Mouse (Mus musculus): ENCODE data around the gene Klhl41. TPM values are rescaled to one million over a fixed set of nuclear protein-coding genes. Genes with fewer than 3 reads are reported as not detected.
"Not testable (repeated sequence)": the region's sequence is repeated elsewhere in the genome, so short reads cannot be mapped to it uniquely, and the experiment has no call there.

Gene Klhl41
- polyA plus RNA-seq, 1 experiment from 2014 or later, result 0.39 TPM

GRCm38 (mm10) chr2:69676713-69677112, 6.8 kb downstream of the Klhl41 start:
- 60% methylated on average over 2 of the region's 2 CpGs for WGBS
- Histone ChIP-seq H3K36me3 (ENCODE audit: control insufficient read depth, insufficient read depth, low read length) (no peaks in the 10 kb centered on the region), H3K4me2 (ENCODE audit: low read depth, low read length) (no peak overlapping the region), H3K4me3 (ENCODE audit: low read depth, low read length) (no peak overlapping the region), H3K4me1 (ENCODE audit: control insufficient read depth, insufficient read depth, low read length) (no peaks in the 10 kb centered on the region), H3K27ac (ENCODE audit: low read depth, low read length) (no peak overlapping the region), H3K9me3 (ENCODE audit: control insufficient read depth, low read length) (no peaks in the 10 kb centered on the region), H3K9ac (replicated peaks; ENCODE audit: low read depth, low read length) (no peak overlapping the region), H3K27me3 (ENCODE audit: control insufficient read depth, insufficient read depth, low read length) (no peaks in the 10 kb centered on the region)
- no peak for ATAC-seq (ENCODE audit: low read depth)

GRCm38 (mm10) chr2:69677215-69677614, 7.3 kb downstream of the Klhl41 start:
- not testable (repeated sequence) for H3K4me3 ChIP-seq (ENCODE audit: low read depth, low read length); H3K27ac ChIP-seq (ENCODE audit: low read depth, low read length); H3K27me3 ChIP-seq (ENCODE audit: control insufficient read depth, insufficient read depth, low read length); ATAC-seq (ENCODE audit: low read depth); H3K9ac ChIP-seq (replicated peaks; ENCODE audit: low read depth, low read length); H3K9me3 ChIP-seq (ENCODE audit: control insufficient read depth, low read length); H3K4me2 ChIP-seq (ENCODE audit: low read depth, low read length); H3K36me3 ChIP-seq (ENCODE audit: control insufficient read depth, insufficient read depth, low read length); H3K4me1 ChIP-seq (ENCODE audit: control insufficient read depth, insufficient read depth, low read length)
- WGBS, result 85% methylated on average over 2 of the region's 2 CpGs

GRCm38 (mm10) chr2:69679990-69680389, 10.1 kb downstream of the Klhl41 start:
- H3K9ac ChIP-seq (replicated peaks; ENCODE audit: low read depth, low read length), result no peak overlapping the region
- H3K4me1 ChIP-seq (ENCODE audit: control insufficient read depth, insufficient read depth, low read length), result peaks cover 7% of the 10 kb centered on the region; the same call in 1 of the 2 replicates
- H3K9me3 ChIP-seq (ENCODE audit: control insufficient read depth, low read length), result no peaks in the 10 kb centered on the region
- no peak overlapping the region for H3K4me2 ChIP-seq (ENCODE audit: low read depth, low read length)
- 66% methylated on average over 6 of the region's 6 CpGs for WGBS
- no peak for ATAC-seq (ENCODE audit: low read depth)
- H3K27me3 ChIP-seq (ENCODE audit: control insufficient read depth, insufficient read depth, low read length), result no peaks in the 10 kb centered on the region
- H3K27ac ChIP-seq (ENCODE audit: low read depth, low read length), result no peak overlapping the region
- H3K36me3 ChIP-seq (ENCODE audit: control insufficient read depth, insufficient read depth, low read length), result no peaks in the 10 kb centered on the region
- H3K4me3 ChIP-seq (ENCODE audit: low read depth, low read length), result no peak overlapping the region

GRCm38 (mm10) chr2:69681931-69682330, 12.0 kb downstream of the Klhl41 start:
- Histone ChIP-seq H3K9me3 (ENCODE audit: control insufficient read depth, low read length) (no peaks in the 10 kb centered on the region), H3K4me2 (ENCODE audit: low read depth, low read length) (no peak overlapping the region), H3K27ac (ENCODE audit: low read depth, low read length) (no peak overlapping the region), H3K4me1 (ENCODE audit: control insufficient read depth, insufficient read depth, low read length) (peaks cover 7% of the 10 kb centered on the region; the same call in 1 of the 2 replicates), H3K4me3 (ENCODE audit: low read depth, low read length) (no peak overlapping the region), H3K27me3 (ENCODE audit: control insufficient read depth, insufficient read depth, low read length) (no peaks in the 10 kb centered on the region), H3K36me3 (ENCODE audit: control insufficient read depth, insufficient read depth, low read length) (peaks cover 3% of the 10 kb centered on the region; the same call in 1 of the 2 replicates), H3K9ac (replicated peaks; ENCODE audit: low read depth, low read length) (no peak overlapping the region)
- no peak for ATAC-seq (ENCODE audit: low read depth)
- WGBS, result 92% methylated on average over 4 of the region's 4 CpGs

GRCm38 (mm10) chr2:69683036-69683805, 13.3 kb downstream of the Klhl41 start:
- peak; percentile 61; the same call in 1 of the 2 replicates for ATAC-seq (ENCODE audit: low read depth)
- no peak overlapping the region for H3K4me3 ChIP-seq (ENCODE audit: low read depth, low read length)
- H3K27me3 ChIP-seq (ENCODE audit: control insufficient read depth, insufficient read depth, low read length), result no peaks in the 10 kb centered on the region
- no peak overlapping the region for H3K27ac ChIP-seq (ENCODE audit: low read depth, low read length)
- no peaks in the 10 kb centered on the region for H3K9me3 ChIP-seq (ENCODE audit: control insufficient read depth, low read length)
- WGBS, result 19% methylated on average over 13 of the region's 13 CpGs
- H3K4me1 ChIP-seq (ENCODE audit: control insufficient read depth, insufficient read depth, low read length), result peaks cover 7% of the 10 kb centered on the region; the same call in 1 of the 2 replicates
- no peak overlapping the region for H3K9ac ChIP-seq (replicated peaks; ENCODE audit: low read depth, low read length)
- peaks cover 6% of the 10 kb centered on the region; the same call in 1 of the 2 replicates for H3K36me3 ChIP-seq (ENCODE audit: control insufficient read depth, insufficient read depth, low read length)
- peak overlapping the region; percentile 30 for H3K4me2 ChIP-seq (ENCODE audit: low read depth, low read length)

GRCm38 (mm10) chr2:69684488-69684887, 14.6 kb downstream of the Klhl41 start:
- 88% methylated on average over 3 of the region's 3 CpGs for WGBS
- H3K9ac ChIP-seq (replicated peaks; ENCODE audit: low read depth, low read length), result no peak overlapping the region
- H3K27me3 ChIP-seq (ENCODE audit: control insufficient read depth, insufficient read depth, low read length), result no peaks in the 10 kb centered on the region
- peaks cover 6% of the 10 kb centered on the region; the same call in 1 of the 2 replicates for H3K36me3 ChIP-seq (ENCODE audit: control insufficient read depth, insufficient read depth, low read length)
- peaks cover 7% of the 10 kb centered on the region; the same call in 1 of the 2 replicates for H3K4me1 ChIP-seq (ENCODE audit: control insufficient read depth, insufficient read depth, low read length)
- no peak overlapping the region for H3K27ac ChIP-seq (ENCODE audit: low read depth, low read length)
- H3K4me2 ChIP-seq (ENCODE audit: low read depth, low read length), result no peak overlapping the region
- H3K9me3 ChIP-seq (ENCODE audit: control insufficient read depth, low read length), result no peaks in the 10 kb centered on the region
- no peak overlapping the region for H3K4me3 ChIP-seq (ENCODE audit: low read depth, low read length)
- ATAC-seq (ENCODE audit: low read depth), result no peak

GRCm38 (mm10) chr2:69690214-69690613, 20.3 kb downstream of the Klhl41 start:
- peaks cover 33% of the 10 kb centered on the region for H3K36me3 ChIP-seq (ENCODE audit: control insufficient read depth, insufficient read depth, low read length)
- no peak overlapping the region for H3K9ac ChIP-seq (replicated peaks; ENCODE audit: low read depth, low read length)
- H3K27ac ChIP-seq (ENCODE audit: low read depth, low read length), result no peak overlapping the region
- H3K4me3 ChIP-seq (ENCODE audit: low read depth, low read length), result no peak overlapping the region
- no peak overlapping the region for H3K4me2 ChIP-seq (ENCODE audit: low read depth, low read length)
- ATAC-seq (ENCODE audit: low read depth), result no peak
- no peaks in the 10 kb centered on the region for H3K4me1 ChIP-seq (ENCODE audit: control insufficient read depth, insufficient read depth, low read length)
- H3K9me3 ChIP-seq (ENCODE audit: control insufficient read depth, low read length), result no peaks in the 10 kb centered on the region
- WGBS, result 93% methylated on average over 3 of the region's 3 CpGs
- no peaks in the 10 kb centered on the region for H3K27me3 ChIP-seq (ENCODE audit: control insufficient read depth, insufficient read depth, low read length)

- H3K27me3 ChIP-seq (ENCODE audit: control insufficient read depth, insufficient read depth, low read length), result no peaks in the 10 kb centered on the region
- no peaks in the 10 kb centered on the region for H3K4me1 ChIP-seq (ENCODE audit: control insufficient read depth, insufficient read depth, low read length)
- no peak overlapping the region for H3K4me3 ChIP-seq (ENCODE audit: low read depth, low read length)
- H3K4me2 ChIP-seq (ENCODE audit: low read depth, low read length), result no peak overlapping the region
- H3K36me3 ChIP-seq (ENCODE audit: control insufficient read depth, insufficient read depth, low read length), result peaks cover 33% of the 10 kb centered on the region
- ATAC-seq (ENCODE audit: low read depth), result no peak
- H3K27ac ChIP-seq (ENCODE audit: low read depth, low read length), result no peak overlapping the region
- H3K9me3 ChIP-seq (ENCODE audit: control insufficient read depth, low read length), result no peaks in the 10 kb centered on the region
- WGBS, result 98% methylated on average over 6 of the region's 6 CpGs
- no peak overlapping the region for H3K9ac ChIP-seq (replicated peaks; ENCODE audit: low read depth, low read length)
Observed at GRCm38 (mm10) chr2:69690843-69691242, 20.9 kb downstream of the Klhl41 start.

- Histone ChIP-seq H3K9ac (replicated peaks; ENCODE audit: low read depth, low read length) (no peak overlapping the region), H3K9me3 (ENCODE audit: control insufficient read depth, low read length) (no peaks in the 10 kb centered on the region), H3K27ac (ENCODE audit: low read depth, low read length) (no peak overlapping the region), H3K36me3 (ENCODE audit: control insufficient read depth, insufficient read depth, low read length) (peaks cover 30% of the 10 kb centered on the region), H3K4me3 (ENCODE audit: low read depth, low read length) (no peak overlapping the region), H3K4me1 (ENCODE audit: control insufficient read depth, insufficient read depth, low read length) (no peaks in the 10 kb centered on the region), H3K27me3 (ENCODE audit: control insufficient read depth, insufficient read depth, low read length) (no peaks in the 10 kb centered on the region), H3K4me2 (ENCODE audit: low read depth, low read length) (no peak overlapping the region)
- WGBS, result 95% methylated on average over 11 of the region's 11 CpGs
- no peak for ATAC-seq (ENCODE audit: low read depth)
Observed at GRCm38 (mm10) chr2:69693501-69693900, 23.6 kb downstream of the Klhl41 start.

All from neural tube, embryonic 14.5 days (tissue).